8 mouse cellular contexts compared by ENCODE assay signal in the genomic region with DNA sequence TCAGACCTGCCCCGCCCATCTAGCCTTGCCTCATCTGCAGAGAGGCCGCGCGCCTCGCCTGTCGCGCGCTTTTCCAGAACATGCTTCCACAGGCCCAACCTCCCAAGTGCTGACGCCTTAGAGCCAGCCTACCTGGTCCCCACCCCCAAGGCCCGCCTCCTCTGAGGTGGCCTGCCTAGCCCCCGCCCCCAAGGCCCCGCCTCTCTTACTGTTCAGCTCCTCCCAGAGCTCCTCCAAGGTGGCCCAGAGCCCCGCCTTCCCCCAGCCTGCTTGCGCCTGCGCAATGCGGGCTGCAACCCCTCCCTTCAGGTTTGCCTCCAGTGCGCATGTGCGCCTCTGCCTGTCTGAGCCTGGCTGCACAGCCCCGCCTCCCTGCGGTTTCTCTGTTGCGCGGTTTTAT. TPM values are rescaled to one million over a fixed set of nuclear protein-coding genes. Genes with fewer than 3 reads are reported as not detected.
DNase-seq lines count a peak whose midpoint lies in the region; ATAC-seq and TF ChIP-seq lines count a peak whose summit lies in the region.

No protein-coding gene starts in this region.

- peak overlapping the region; percentile 84 for H3K4me3 ChIP-seq in gastrocnemius, adult 2 months
- H3K4me3 ChIP-seq in hindbrain, embryonic 15.5 days = peak overlapping the region; percentile 42
- peak overlapping the region; percentile 51; the same call in 1 of the 2 replicates for H3K4me3 ChIP-seq in lung, postnatal 0 days (ENCODE audit: low read depth, low read length)

- H3K27me3 ChIP-seq in hindbrain, embryonic 15.5 days = no peaks in the 10 kb centered on the region
- no peaks in the 10 kb centered on the region for H3K27me3 ChIP-seq in lung, postnatal 0 days (replicated peaks; ENCODE audit: insufficient read depth, low read length)

- H3K9ac ChIP-seq in hindbrain, embryonic 15.5 days = no peak overlapping the region
- H3K9ac ChIP-seq in lung, postnatal 0 days (replicated peaks; ENCODE audit: low read depth) = no peak overlapping the region

- peak overlapping the region; percentile 60 for H3K4me2 ChIP-seq in hindbrain, embryonic 15.5 days
- H3K4me2 ChIP-seq in lung, postnatal 0 days (replicated peaks; ENCODE audit: low read depth, low read length) = peak overlapping the region; percentile 61

- H3K27ac ChIP-seq in gastrocnemius, adult 2 months = no peak overlapping the region
- H3K27ac ChIP-seq in hindbrain, embryonic 15.5 days (replicated peaks) = 0 out of 2 replicates have a peak overlapping the region, but pooled peaks have one; percentile 60
- no peak overlapping the region for H3K27ac ChIP-seq in lung, postnatal 0 days (ENCODE audit: low read length)

- intact Hi-C loops in gastrocnemius, adult 2 months (cut with DNase I) = loop anchor here (5.0 to 10.0 kb wide), 2 partner anchors 42 to 194 kb away; no protein-coding TSS in a partner anchor

- DNase-seq in adipocyte (ENCODE audit: low spot score) = peak; percentile 97
- peak; percentile 91 for DNase-seq in embryo, embryonic 10 days (ENCODE audit: low spot score)
- DNase-seq in gastrocnemius, adult 2 months = peak; percentile 97
- peak; percentile 76 to 82 for DNase-seq in layer of hippocampus, postnatal 25 days (ENCODE audit: extremely low spot score in 1 of 2, low spot score in 1 of 2)
- peak; percentile 95 for DNase-seq in lung, postnatal 0 days (ENCODE audit: low spot score)
- peak; percentile 95 for DNase-seq in ovary, adult 18-20 months (ENCODE audit: low spot score)
- DNase-seq in thymus, adult 18-20 months = peak; percentile 75 to 78

- ATAC-seq in hindbrain, embryonic 15.5 days (ENCODE audit: low FRiP score, low read depth) = peak; percentile 96
- peak; percentile 95 for ATAC-seq in lung, postnatal 0 days

- 0 out of 2 replicates have a peak, but pooled peaks have one; percentile 9 for TF ChIP-seq CTCF in gastrocnemius, adult 2 months (IDR thresholded peaks at IDR 0.05)
- TF ChIP-seq CTCF in lung, postnatal 0 days (IDR thresholded peaks at IDR 0.05) = peak; percentile 28

- no peaks in the 10 kb centered on the region for H3K9me3 ChIP-seq in hindbrain, embryonic 15.5 days
- 0 out of 2 replicates have a peak, but pooled peaks cover 3% of the 10 kb centered on the region for H3K9me3 ChIP-seq in lung, postnatal 0 days (ENCODE audit: low read length)

- no peaks in the 10 kb centered on the region for H3K4me1 ChIP-seq in hindbrain, embryonic 15.5 days (replicated peaks)
- no peaks in the 10 kb centered on the region for H3K4me1 ChIP-seq in lung, postnatal 0 days (ENCODE audit: insufficient read depth, low read depth, low read length)

- TF ChIP-seq EP300 in lung, postnatal 0 days (IDR thresholded peaks at IDR 0.05) = no peak

- H3K36me3 ChIP-seq in hindbrain, embryonic 15.5 days = no peaks in the 10 kb centered on the region
- H3K36me3 ChIP-seq in lung, postnatal 0 days (ENCODE audit: insufficient read depth, low read length) = no peaks in the 10 kb centered on the region

- WGBS in hindbrain, embryonic 15.5 days = 54% methylated on average over 22 of the region's 22 CpGs
- 50% methylated on average over 13 of the region's 22 CpGs for WGBS in lung, postnatal 0 days

RNA-seq across cellular contexts. Expression of a gene that starts 2.0 kb away (rescaled TPM):
- 1 to 10 TPM; 1.1 to 1.5 TPM for total RNA-seq in gastrocnemius, adult 2 months (2021)
- polyA plus RNA-seq in hindbrain, embryonic 15.5 days (2015; fragmentation: Nextera tagmentation; extraction: Ambion mirVana) = 6.6 and 7.0 TPM in 2 replicates
- total RNA-seq in layer of hippocampus, postnatal 25 days (2021) = 1 to 10 TPM; 6.0 to 6.8 TPM
- polyA plus RNA-seq in lung, postnatal 0 days (2015; fragmentation: Nextera tagmentation; extraction: Ambion mirVana) = 0.39 and 0.49 TPM in 2 replicates

RNA-seq across cellular contexts. Expression of a gene that starts 2.1 kb away (rescaled TPM):
- total RNA-seq in gastrocnemius, adult 2 months (2021) = 10 to 100 TPM in 1 of 2 experiments, 1 to 10 TPM in 1; 9.3 to 10.9 TPM
- 57.6 and 60.8 TPM in 2 replicates for polyA plus RNA-seq in hindbrain, embryonic 15.5 days (2015; fragmentation: Nextera tagmentation; extraction: Ambion mirVana)
- 10 to 100 TPM; 33.3 to 35.3 TPM for total RNA-seq in layer of hippocampus, postnatal 25 days (2021)
- polyA plus RNA-seq in lung, postnatal 0 days (2015; fragmentation: Nextera tagmentation; extraction: Ambion mirVana) = 84.5 and 101 TPM in 2 replicates
